Mouse (Mus musculus) hindlimb bud, embryonic 11.5 days (tissue): ENCODE data around the gene Gm49321.

Experiments
- DNase-seq: peaks from one replicate; pipeline ENCODE4 v3.0.0-alpha.2; 2012; ENCODE audit warnings: low read depth, low spot score; ENCODE audit errors: extremely low spot score

The Gm49321 gene

DNA sequence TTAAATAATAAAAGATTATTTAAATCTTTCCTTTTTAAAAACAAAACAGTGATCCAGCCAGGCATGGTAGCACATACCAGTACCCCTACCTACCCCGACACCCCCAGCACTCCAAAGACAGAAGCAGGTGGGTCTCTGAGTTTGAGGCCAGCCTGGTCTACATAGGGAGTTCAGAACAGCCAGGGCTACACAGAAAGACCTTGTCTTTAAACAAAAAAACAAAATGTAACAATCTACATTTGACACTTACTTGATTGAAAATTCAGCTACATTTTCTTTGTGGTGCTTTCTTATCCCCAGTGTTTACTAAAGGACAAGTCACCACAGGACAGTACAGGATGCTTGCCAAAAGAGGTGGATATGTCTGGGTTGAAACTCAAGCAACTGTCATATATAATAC is at the start of gene Gm49321:
Gene Gm49321, plus strand, starts transcription at position 301 of the 400 bp plus-strand sequence.
- no peak for DNase-seq

DNA sequence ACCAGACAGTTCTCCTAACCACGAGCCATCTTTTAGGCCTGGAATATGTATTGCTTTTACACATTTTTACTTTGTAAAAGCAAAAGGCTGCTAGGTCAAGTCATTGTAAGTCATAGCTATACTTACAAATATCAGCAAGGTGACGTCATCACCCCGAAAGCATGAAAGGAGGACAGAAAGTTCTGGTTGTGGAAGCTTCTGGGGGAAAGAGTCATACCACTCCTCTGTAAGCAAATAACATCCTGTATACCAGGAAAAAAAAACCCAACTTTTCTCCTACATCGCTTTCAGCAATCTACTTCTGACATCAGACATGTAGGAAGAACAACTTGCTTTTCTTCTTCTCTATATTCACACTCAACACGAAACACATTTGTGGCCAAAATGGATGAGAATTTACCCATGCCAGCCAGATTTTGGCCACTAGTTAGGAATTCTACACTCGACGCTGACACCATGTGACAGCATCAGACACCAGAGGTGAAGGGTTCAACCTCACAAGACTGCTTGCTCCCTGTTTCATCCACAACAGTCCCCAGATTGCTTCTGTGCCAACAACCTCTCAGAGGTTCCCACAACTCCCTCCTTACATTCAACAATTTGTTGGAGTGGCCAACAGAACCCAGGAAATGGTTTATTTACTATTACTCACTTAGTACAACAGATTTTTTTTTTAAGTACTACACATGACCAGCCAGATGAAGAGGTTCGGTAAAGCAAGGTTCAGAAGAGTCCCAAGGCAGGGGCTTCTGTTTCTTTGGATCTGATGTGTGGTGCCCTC is 49.3 kb upstream of the Gm49321 start:
- DNase-seq, result no peak

DNA sequence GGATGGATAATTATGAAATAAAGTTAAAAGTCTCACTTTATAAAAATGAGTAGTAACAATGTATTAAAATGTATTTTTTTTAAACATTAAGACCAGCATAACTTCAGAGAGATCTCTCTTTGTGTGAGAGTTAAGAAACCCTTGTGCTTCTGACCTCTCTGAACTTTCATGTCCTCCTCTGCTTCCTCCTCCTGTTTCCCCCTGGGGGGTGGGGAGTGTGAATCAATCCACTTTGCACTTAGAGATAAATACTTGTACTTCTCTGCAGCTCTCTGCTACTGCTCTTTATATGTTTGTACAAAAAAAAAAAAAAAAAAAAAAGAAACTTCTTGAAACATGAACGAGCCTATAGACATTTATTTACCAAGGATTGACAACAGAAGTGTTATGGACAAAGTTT is 47.9 kb upstream of the Gm49321 start:
- DNase-seq, result no peak

DNA sequence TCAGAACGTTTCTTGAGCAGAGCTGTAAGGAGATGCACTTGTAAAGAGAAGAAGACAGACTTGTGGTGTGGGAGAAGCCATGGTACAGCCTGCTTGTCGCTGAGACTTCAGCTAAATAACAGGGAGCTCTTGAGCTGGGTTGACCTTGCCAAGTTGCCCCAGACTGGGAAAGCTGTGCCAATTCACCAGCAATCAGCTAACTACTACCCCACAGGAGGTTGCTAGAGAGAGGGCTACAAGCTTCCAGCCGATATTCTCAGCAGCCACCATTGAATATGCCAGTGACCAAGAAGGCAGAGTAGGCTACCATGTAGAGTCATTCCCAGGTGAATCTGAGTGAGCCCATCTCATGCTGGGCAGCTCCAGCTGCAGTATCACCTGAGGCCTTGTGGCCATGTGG is 47.4 kb upstream of the Gm49321 start:
- no peak for DNase-seq

DNA sequence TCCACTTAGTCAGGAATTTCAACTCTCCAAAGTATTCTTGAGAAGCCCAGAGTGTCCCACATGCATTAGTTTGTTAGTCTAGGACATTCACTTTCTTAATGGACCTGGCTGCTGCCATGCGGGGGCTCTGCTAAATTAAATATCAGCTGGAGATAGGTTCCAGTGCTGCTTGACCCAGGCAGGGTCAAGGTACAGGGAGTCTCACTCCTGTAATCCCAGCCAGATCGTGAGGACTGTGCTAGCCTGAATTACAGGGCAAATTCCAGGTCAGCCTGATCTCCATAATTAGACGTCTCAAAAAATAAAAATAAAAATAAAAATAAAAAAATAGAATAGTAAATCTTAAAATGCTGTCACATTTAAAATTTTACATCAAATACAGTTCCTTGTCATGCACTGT is 44.8 kb upstream of the Gm49321 start:
- DNase-seq, result no peak

GRCm38 (mm10) chr12:73894838-73895237 is 42.6 kb upstream of the Gm49321 start:
- DNase-seq, result no peak

DNA sequence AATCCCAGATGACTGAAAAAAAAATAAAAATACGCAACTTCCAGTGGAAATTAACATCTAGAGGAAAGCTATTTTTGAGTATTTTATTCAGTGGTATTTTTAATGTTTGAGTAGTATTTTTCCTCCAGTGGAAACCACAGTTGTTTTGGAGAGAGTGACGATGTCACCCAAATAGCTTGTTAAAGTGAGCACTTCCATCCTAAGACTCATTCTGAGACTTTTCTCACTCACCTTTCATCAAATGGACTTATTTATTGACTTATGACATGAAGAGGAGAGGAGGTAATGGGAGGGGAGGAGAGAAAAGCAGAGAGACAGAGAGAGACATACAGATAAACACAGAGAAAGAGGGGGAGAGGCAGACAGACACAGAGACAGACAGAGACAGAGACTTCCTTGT is 41.8 kb upstream of the Gm49321 start:
- no peak for DNase-seq

DNA sequence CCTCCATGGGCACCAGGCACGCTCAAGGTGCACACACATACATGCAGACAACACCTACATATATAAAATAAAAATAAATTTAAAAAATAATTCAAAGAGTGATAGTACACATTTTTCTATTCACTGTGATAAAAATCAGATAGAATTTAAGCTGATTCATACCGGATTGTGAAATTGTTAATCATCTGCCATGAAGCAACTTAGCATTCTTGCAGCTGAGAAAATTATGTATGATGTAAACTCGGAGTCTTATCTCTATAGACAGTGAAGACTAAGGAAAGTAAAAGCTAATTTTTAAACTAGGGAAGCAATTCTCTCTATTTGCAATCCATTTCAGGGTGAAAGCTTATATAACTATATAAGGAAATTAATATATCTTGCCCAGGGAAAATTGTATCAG is 41.0 kb upstream of the Gm49321 start:
- no peak for DNase-seq

GRCm38 (mm10) chr12:73898281-73898680 is 39.2 kb upstream of the Gm49321 start:
- no peak for DNase-seq

DNA sequence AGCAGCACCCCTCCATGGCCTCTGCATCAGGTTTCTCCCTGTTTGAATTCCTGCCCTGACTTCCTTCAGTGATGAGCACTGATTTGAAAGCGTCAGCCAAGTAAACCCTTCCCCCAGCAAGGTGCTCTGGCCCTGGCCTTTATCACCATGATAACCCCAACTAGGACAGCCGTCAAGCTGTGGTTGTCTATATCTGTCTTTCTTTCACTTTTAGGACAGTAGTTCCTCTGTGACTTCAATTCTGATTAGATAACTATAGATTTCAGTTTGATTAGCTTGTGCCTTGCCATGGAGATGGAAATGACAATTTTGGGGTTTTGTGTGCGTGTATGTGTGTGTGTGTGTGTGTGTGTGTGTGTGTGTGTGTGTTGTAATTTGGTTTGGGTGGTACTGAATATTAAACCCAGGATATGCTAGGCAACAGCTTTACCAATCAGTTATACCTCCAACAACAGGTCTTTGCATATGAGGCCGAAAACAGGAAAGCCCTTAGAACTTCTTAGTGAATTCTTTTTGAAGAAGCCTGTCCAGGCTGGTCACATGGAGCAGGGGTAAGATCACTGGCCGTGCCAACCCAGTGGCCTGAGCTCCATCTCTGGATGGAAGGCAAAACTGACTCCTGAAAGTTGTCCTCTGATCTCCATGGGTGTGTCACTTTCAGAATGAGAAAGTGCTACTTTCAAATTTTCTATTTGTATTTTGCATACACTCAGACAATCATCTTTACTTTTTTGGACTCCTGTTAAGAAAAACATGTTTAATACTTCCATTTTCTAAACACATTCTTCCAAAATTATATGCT is 33.1 kb upstream of the Gm49321 start:
- no peak for DNase-seq

GRCm38 (mm10) chr12:73905041-73905440 is 32.4 kb upstream of the Gm49321 start:
- DNase-seq, result no peak

DNA sequence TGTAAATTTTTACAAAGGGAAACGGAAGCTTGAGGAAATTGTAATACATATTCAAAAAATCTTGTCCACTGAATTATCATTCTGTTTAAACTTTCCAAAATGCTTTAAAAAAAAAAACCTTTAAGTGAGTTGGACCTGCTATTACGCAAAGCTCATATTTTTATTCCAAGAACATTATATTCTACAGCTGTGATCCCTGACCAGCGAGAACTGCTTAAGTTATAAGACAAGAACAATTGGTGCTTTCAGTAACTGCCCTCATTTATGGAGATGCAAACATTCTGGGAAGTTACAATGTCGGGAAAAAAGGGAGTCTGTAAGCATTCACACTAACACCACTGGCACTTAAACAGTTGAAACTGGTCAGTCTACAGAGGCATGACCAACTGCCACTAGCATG is 31.9 kb upstream of the Gm49321 start:
- no peak for DNase-seq

DNA sequence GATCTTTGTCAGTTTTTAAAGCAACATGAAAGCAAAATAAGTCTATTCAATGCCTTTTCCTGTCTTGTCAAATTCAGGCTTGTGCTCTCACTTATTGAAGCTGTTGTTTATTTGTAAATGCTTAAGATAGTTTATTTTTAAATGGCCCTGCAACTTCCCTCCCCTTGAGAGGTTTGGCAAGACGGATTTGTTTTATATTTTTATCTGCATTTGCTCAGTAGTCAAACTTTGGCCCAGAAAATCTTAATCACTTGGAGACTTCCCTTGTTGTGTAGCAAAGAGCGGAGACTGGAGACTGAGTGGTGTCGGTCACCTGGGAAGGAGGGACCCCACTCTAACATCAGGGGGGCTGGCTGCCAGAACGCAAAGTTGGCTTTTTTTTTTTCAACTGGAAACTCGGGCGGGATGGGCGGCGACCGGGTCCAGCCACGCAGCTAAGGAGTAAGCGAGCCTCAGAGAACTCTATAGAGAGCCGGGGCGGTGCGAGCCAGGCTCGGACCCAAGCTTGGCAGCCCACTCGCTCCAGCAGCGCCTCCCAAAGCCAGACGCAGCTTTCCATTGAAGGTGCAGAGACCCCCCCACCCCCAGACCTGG is 30.3 kb upstream of the Gm49321 start:
- no peak for DNase-seq

DNA sequence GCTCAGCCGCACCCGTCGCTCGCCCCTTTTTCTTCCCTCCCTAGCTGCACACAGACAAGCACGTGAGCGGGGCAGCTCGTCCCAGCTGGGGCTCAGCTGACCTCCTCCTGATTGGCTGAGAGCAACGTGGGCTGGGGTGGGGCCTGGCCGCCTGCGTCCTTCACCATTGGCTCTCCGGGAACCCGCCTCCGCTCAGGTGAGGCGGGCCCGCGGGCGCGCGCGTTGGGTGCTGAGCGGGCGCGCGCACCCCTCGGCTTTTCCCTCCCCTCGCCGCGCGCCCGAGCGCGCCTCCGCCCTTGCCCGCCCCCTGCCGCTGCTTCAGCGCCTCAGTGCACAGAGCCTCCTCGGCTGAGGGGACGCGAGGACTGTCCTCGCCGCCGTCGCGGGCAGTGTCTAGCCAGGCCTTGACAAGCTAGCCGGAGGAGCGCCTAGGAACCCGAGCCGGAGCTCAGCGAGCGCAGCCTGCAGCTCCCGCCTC is 29.7 kb upstream of the Gm49321 start:
- peak; percentile 67 for DNase-seq

GRCm38 (mm10) chr12:73908274-73909012 is 29.0 kb upstream of the Gm49321 start:
- no peak for DNase-seq

GRCm38 (mm10) chr12:73909013-73909575 is 28.4 kb upstream of the Gm49321 start:
- no peak for DNase-seq

DNA sequence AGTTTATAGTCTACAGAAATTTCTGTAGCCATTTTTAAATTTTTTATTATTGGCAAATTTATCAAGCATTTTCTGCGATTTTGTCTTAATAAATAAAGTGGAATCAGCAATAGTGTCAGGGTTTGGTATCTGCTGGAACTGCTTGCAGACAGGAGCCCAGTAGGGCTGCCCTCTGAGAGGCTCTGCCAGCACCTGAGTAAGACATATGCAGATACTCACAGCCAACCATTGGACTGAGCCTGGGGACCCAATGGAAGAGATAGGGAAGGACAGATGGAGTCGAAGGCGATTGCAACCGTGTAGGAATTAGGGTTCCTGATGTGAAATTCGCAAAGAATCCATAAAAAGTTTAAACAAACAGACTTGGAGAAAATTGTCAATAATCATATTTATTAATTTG is 19.0 kb upstream of the Gm49321 start:
- no peak for DNase-seq

GRCm38 (mm10) chr12:73930266-73930665 is 7.2 kb upstream of the Gm49321 start:
- DNase-seq, result no peak

DNA sequence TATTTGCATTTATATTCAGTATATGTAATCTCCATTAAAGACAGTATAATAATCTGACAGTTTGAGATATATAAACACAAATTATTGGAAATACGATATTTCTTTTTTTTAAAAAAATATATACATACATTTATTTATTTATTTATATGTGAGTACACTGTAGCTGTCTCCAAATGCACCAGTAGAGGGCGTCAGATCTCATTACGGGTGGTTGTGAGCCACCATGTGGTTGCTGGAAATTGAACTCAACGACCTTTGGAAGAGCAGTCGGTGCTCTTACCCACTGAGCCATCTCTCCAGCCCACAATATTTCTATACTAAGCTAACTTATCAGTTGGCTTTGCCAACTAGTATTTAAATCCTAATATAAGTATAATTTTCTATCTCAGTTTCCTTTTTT is 6.2 kb upstream of the Gm49321 start:
- DNase-seq, result no peak

GRCm38 (mm10) chr12:73934528-73934927 is 2.9 kb upstream of the Gm49321 start:
- no peak for DNase-seq

DNA sequence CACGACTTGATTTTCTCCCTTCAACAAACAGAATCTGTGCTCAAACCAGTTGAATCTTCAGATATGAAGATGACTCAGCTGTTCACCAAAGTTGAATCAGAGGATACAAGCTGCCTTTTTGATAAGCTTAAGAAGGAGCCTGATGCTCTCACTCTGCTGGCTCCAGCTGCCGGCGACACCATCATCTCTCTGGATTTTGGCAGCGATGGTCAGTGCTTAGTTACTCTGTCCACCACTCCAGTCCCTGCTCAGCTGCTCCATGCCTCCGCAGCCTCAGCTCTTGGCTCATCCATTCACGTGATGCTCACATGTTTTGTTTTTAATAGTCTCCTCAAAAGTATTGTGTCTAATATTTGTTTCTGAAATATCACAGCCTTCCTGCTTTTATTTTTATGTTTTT is 2.1 kb downstream of the Gm49321 start:
- DNase-seq, result no peak
